ENCODE assay signal across 12 mouse cellular contexts in genomic region chr12:41949841-41950241, GRCm38 (mm10).
DNase-seq lines count a peak whose midpoint lies in the region; ATAC-seq and TF ChIP-seq lines count a peak whose summit lies in the region.
"Had no signal": no experiment of that assay in that cellular context is flagged by ENCODE, and none has a peak within 500 bp of the region (broad histone marks: within the 10 kb centered on the region; RNA-seq: fewer than 3 reads in every experiment).

No protein-coding gene starts in this region.

- H3K9me3 ChIP-seq in midbrain, embryonic 14.5 days (ENCODE audit: control insufficient read depth, low read length), result no peaks in the 10 kb centered on the region
- H3K9me3 ChIP-seq in liver, embryonic 12.5 days (replicated peaks), result no peaks in the 10 kb centered on the region
- H3K9me3 ChIP-seq: embryonic facial prominence, embryonic 15.5 days had no signal

- peak; percentile 6 to 10 for DNase-seq in layer of hippocampus, adult 8-10 months (ENCODE audit: low spot score in 2 of 2)
- DNase-seq in layer of hippocampus, postnatal 14 days (ENCODE audit: low spot score in 2 of 2), result no peak
- DNase-seq in NIH3T3 (ENCODE audit: low read depth), result peak; percentile 85
- no peak for DNase-seq in midbrain, embryonic 14.5 days
- DNase-seq in ovary, postnatal 10 days (ENCODE audit: low spot score), result no peak
- DNase-seq: cerebellum, postnatal 14 days; gastrocnemius, adult 2 months had no signal

- no peak overlapping the region for H3K9ac ChIP-seq in midbrain, embryonic 14.5 days (replicated peaks; ENCODE audit: low read length)
- H3K9ac ChIP-seq in liver, embryonic 12.5 days, result no peak overlapping the region
- H3K9ac ChIP-seq: embryonic facial prominence, embryonic 15.5 days had no signal

- H3K79me2 ChIP-seq in C2C12 (ENCODE audit: control insufficient read depth, insufficient read depth), result no peaks in the 10 kb centered on the region

- H3K4me1 ChIP-seq in midbrain, embryonic 14.5 days (ENCODE audit: control insufficient read depth, insufficient read depth, low read length), result no peaks in the 10 kb centered on the region
- no peaks in the 10 kb centered on the region for H3K4me1 ChIP-seq in liver, embryonic 12.5 days
- H3K4me1 ChIP-seq: embryonic facial prominence, embryonic 15.5 days had no signal

- no peak overlapping the region for H3K27ac ChIP-seq in midbrain, embryonic 14.5 days (replicated peaks; ENCODE audit: low read depth, low read length)
- H3K27ac ChIP-seq in liver, embryonic 12.5 days, result no peak overlapping the region
- H3K27ac ChIP-seq: embryonic facial prominence, embryonic 15.5 days; gastrocnemius, adult 2 months; macrophage had no signal

- WGBS in midbrain, embryonic 14.5 days, result 98% methylated on average over 6 of the region's 6 CpGs
- WGBS in liver, embryonic 12.5 days (ENCODE audit: insufficient replicate concordance), result 67% methylated on average over 6 of the region's 6 CpGs

- no peaks in the 10 kb centered on the region for H3K27me3 ChIP-seq in C2C12 (ENCODE audit: control insufficient read depth, insufficient read depth, insufficient read length)
- H3K27me3 ChIP-seq in midbrain, embryonic 14.5 days (ENCODE audit: control insufficient read depth, insufficient read depth, low read length), result no peaks in the 10 kb centered on the region
- H3K27me3 ChIP-seq in liver, embryonic 12.5 days (replicated peaks), result no peaks in the 10 kb centered on the region
- H3K27me3 ChIP-seq: embryonic facial prominence, embryonic 15.5 days had no signal

- no peak for TF ChIP-seq CTCF in C2C12 (IDR thresholded peaks at IDR 0.05; ENCODE audit: control insufficient read depth, insufficient read depth, insufficient read length)

- no peak overlapping the region for H3K4me3 ChIP-seq in C2C12 (ENCODE audit: insufficient read depth, poor library complexity, severe bottlenecking)
- H3K4me3 ChIP-seq in midbrain, embryonic 14.5 days (replicated peaks; ENCODE audit: low read depth, low read length), result no peak overlapping the region
- H3K4me3 ChIP-seq in liver, embryonic 12.5 days, result no peak overlapping the region
- H3K4me3 ChIP-seq: embryonic facial prominence, embryonic 15.5 days; gastrocnemius, adult 2 months had no signal

- H3K36me3 ChIP-seq in C2C12 (ENCODE audit: control insufficient read depth, insufficient read depth), result no peaks in the 10 kb centered on the region
- H3K36me3 ChIP-seq in midbrain, embryonic 14.5 days (ENCODE audit: control insufficient read depth, insufficient read depth, low read length), result no peaks in the 10 kb centered on the region
- H3K36me3 ChIP-seq in liver, embryonic 12.5 days, result no peaks in the 10 kb centered on the region
- H3K36me3 ChIP-seq: embryonic facial prominence, embryonic 15.5 days had no signal

- H3ac ChIP-seq in C2C12 (ENCODE audit: control insufficient read depth, insufficient read length, low read depth), result no peak overlapping the region

- no peak overlapping the region for H3K4me2 ChIP-seq in midbrain, embryonic 14.5 days (ENCODE audit: low read length)
- H3K4me2 ChIP-seq in liver, embryonic 12.5 days, result no peak overlapping the region
- H3K4me2 ChIP-seq: embryonic facial prominence, embryonic 15.5 days had no signal

- H3K79me3 ChIP-seq in C2C12 (ENCODE audit: low read depth), result no peaks in the 10 kb centered on the region

- ATAC-seq in inflammation-experienced regulatory T-cells, adult 6 months, result peak; percentile 94
- ATAC-seq in midbrain, embryonic 14.5 days (ENCODE audit: low FRiP score, low TSS enrichment), result no peak
- no peak for ATAC-seq in liver, embryonic 12.5 days

TF ChIP-seq in C2C12, 6 proteins besides CTCF, POLR2A, EP300 and RAD21:
- TF ChIP-seq USF1 (IDR thresholded peaks at IDR 0.05; ENCODE audit: low read depth), result no peak
- peak; percentile 80 for TF ChIP-seq CEBPB (IDR thresholded peaks at IDR 0.05; ENCODE audit: low read depth)
- TF ChIP-seq MYOG (IDR thresholded peaks at IDR 0.05; ENCODE audit: control insufficient read depth, extremely low read depth, insufficient read length), result no peak
- peak; percentile 95 for TF ChIP-seq FOSL1 (IDR thresholded peaks at IDR 0.05; ENCODE audit: insufficient read depth, low read length, poor library complexity, severe bottlenecking)

Comparison
In these comparisons a context has a peak if more than half of its experiments do, and no peak if none do; other contexts are left out.
1. DNase-seq: peak in layer of hippocampus, adult 8-10 months (2 of 2) and NIH3T3 (single experiment); none in layer of hippocampus, postnatal 14 days (0 of 2), midbrain, embryonic 14.5 days (single experiment) and ovary, postnatal 10 days (single experiment).